Mouse (Mus musculus): ENCODE measurements around the gene Ninj2. TPM values are rescaled to one million over a fixed set of nuclear protein-coding genes. Genes with fewer than 3 reads are reported as not detected.
A peak's percentile ranks its signal among the peaks of the same experiment; 100 is the strongest.

Ninj2 gene
- total RNA-seq, 2 experiments from 2014 or later, result not detected

GRCm38 (mm10) chr6:120189287-120189686 is 96.1 kb downstream of the Ninj2 start:
- TF ChIP-seq CTCF (IDR thresholded peaks at IDR 0.05), result peak; percentile 28
- intact Hi-C loops (cut with DNase I), result no loop called here
- Histone ChIP-seq H3K27ac (peak overlapping the region; percentile 87), H3K4me3 (no peak overlapping the region)
- peak; percentile 53 for DNase-seq

GRCm38 (mm10) chr6:120190365-120190764 is 97.2 kb downstream of the Ninj2 start:
- no peak for DNase-seq
- intact Hi-C loops (cut with DNase I), result no loop called here
- Histone ChIP-seq H3K27ac (peak overlapping the region; percentile 87), H3K4me3 (no peak overlapping the region)
- TF ChIP-seq CTCF (IDR thresholded peaks at IDR 0.05), result no peak

- intact Hi-C loops (cut with DNase I), result no loop called here
- H3K27ac ChIP-seq, result peak overlapping the region; percentile 87
- H3K4me3 ChIP-seq, result no peak overlapping the region
- peak; percentile 68 for DNase-seq
- no peak for TF ChIP-seq CTCF (IDR thresholded peaks at IDR 0.05)
Observed at GRCm38 (mm10) chr6:120190912-120191311, 97.8 kb downstream of the Ninj2 start.

GRCm38 (mm10) chr6:120191396-120192170 is 98.4 kb downstream of the Ninj2 start:
- H3K4me3 ChIP-seq, result peak overlapping the region; percentile 33; the same call in 1 of the 2 replicates
- intact Hi-C loops (cut with DNase I), result loop anchor here (2.0 kb wide), 1 partner anchor 81 kb away; no protein-coding TSS in a partner anchor
- TF ChIP-seq CTCF (IDR thresholded peaks at IDR 0.05), result no peak
- peak overlapping the region; percentile 87 for H3K27ac ChIP-seq
- DNase-seq, result no peak

GRCm38 (mm10) chr6:120192211-120192870 is 99.2 kb downstream of the Ninj2 start:
- Histone ChIP-seq H3K4me3 (peak overlapping the region; percentile 55), H3K27ac (peak overlapping the region; percentile 87)
- intact Hi-C loops (cut with DNase I), result loop anchor here (2.0 kb wide), 1 partner anchor 82 kb away; no protein-coding TSS in a partner anchor
- DNase-seq, result peak; percentile 92
- TF ChIP-seq CTCF (IDR thresholded peaks at IDR 0.05), result no peak

- H3K27ac ChIP-seq, result peak overlapping the region; percentile 87
- peak; percentile 91 for DNase-seq
- H3K4me3 ChIP-seq, result peak overlapping the region; percentile 55
- intact Hi-C loops (cut with DNase I), result loop anchor here (1.0 to 2.0 kb wide), 2 partner anchors 82 to 154 kb away; no protein-coding TSS in a partner anchor
- TF ChIP-seq CTCF (IDR thresholded peaks at IDR 0.05), result peak; percentile 95
Observed at GRCm38 (mm10) chr6:120193174-120193573, 100.0 kb downstream of the Ninj2 start.

GRCm38 (mm10) chr6:120193793-120194192 is 100.6 kb downstream of the Ninj2 start:
- no peak for DNase-seq
- Histone ChIP-seq H3K27ac (no peak overlapping the region; the same call in 1 of the 2 replicates), H3K4me3 (no peak overlapping the region)
- no peak for TF ChIP-seq CTCF (IDR thresholded peaks at IDR 0.05)
- intact Hi-C loops (cut with DNase I), result loop anchor here (1.0 to 2.0 kb wide), 3 partner anchors 83 to 192 kb away; no protein-coding TSS in a partner anchor

GRCm38 (mm10) chr6:120194305-120194704 is 101.2 kb downstream of the Ninj2 start:
- TF ChIP-seq CTCF (IDR thresholded peaks at IDR 0.05), result no peak
- intact Hi-C loops (cut with DNase I), result loop anchor here (1.0 kb wide), 1 partner anchor 193 kb away; no protein-coding TSS in a partner anchor

GRCm38 (mm10) chr6:120194963-120195362 is 101.8 kb downstream of the Ninj2 start:
- no peak overlapping the region for H3K4me3 ChIP-seq
- intact Hi-C loops (cut with DNase I), result loop anchor here (1.0 to 5.0 kb wide), 2 partner anchors 194 to 708 kb away; no protein-coding TSS in a partner anchor
- no peak overlapping the region; the same call in 1 of the 2 replicates for H3K27ac ChIP-seq
- TF ChIP-seq CTCF (IDR thresholded peaks at IDR 0.05), result no peak
- DNase-seq, result peak; percentile 74

More at GRCm38 (mm10) chr6:120194305-120194704, 101.2 kb downstream of the Ninj2 start:
- Histone ChIP-seq H3K4me3 (no peak overlapping the region), H3K27ac (no peak overlapping the region)
- no peak for DNase-seq

GRCm38 (mm10) chr6:120196837-120197236 is 103.7 kb downstream of the Ninj2 start:
- H3K27ac ChIP-seq, result no peak overlapping the region
- peak; percentile 58 for TF ChIP-seq CTCF (IDR thresholded peaks at IDR 0.05)
- intact Hi-C loops (cut with DNase I), result loop anchor here (5.0 kb wide), 1 partner anchor 710 kb away; no protein-coding TSS in a partner anchor
- no peak overlapping the region for H3K4me3 ChIP-seq
- no peak for DNase-seq

- intact Hi-C loops (cut with DNase I), result loop anchor here (2.0 to 5.0 kb wide), 2 partner anchors 405 to 711 kb away; no protein-coding TSS in a partner anchor
Observed at GRCm38 (mm10) chr6:120197964-120198363, 104.8 kb downstream of the Ninj2 start.

GRCm38 (mm10) chr6:120199638-120200394 is 106.7 kb downstream of the Ninj2 start:
- intact Hi-C loops (cut with DNase I), result loop anchor here (2.0 to 5.0 kb wide), 2 partner anchors 407 to 713 kb away; no protein-coding TSS in a partner anchor
- no peak overlapping the region for H3K4me3 ChIP-seq
- no peak for TF ChIP-seq CTCF (IDR thresholded peaks at IDR 0.05)
- H3K27ac ChIP-seq, result no peak overlapping the region
- DNase-seq, result no peak

More at GRCm38 (mm10) chr6:120197964-120198363, 104.8 kb downstream of the Ninj2 start:
- peak; percentile 84 for DNase-seq
- Histone ChIP-seq H3K27ac (no peak overlapping the region), H3K4me3 (no peak overlapping the region)
- TF ChIP-seq CTCF (IDR thresholded peaks at IDR 0.05), result peak; percentile 100
